Mouse (Mus musculus) kidney, postnatal 25 days (tissue): ENCODE measurements around the gene Srgap3.

ENCODE experiments used
- DNase-seq, 2 experiments: peaks; one replicate each; pipeline ENCODE4 v3.0.0; 2021; ENCODE audit warnings: mixed read lengths in 2 of 2

Srgap3 gene

GRCm38 (mm10) chr6:112809658-112810520 lies 137.2 kb downstream of the Srgap3 start:
- no peak for DNase-seq

GRCm38 (mm10) chr6:112808738-112809137 lies 138.3 kb downstream of the Srgap3 start:
- no peak for DNase-seq

DNA sequence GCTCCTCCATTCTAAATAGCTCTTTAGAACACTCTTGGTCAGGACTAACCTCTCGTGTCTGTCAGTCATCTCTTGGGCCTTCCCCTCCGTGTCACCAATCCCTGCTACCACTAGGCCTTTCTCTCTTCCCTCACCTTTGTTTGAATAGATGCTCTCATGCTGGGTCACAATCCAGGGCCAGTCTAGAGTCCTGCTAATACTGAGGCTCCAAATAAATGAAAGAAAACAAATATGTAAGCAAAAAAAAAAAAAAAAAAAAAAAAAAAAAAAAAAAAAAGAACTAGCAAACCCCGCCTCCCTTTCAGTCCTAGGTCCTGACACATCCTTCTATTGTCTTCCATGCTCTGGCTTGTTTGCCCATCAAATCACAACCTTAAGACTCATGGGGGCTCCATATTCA lies 145.1 kb downstream of the Srgap3 start:
- DNase-seq: no peak

GRCm38 (mm10) chr6:112798378-112798777 lies 148.7 kb downstream of the Srgap3 start:
- DNase-seq: no peak

DNA sequence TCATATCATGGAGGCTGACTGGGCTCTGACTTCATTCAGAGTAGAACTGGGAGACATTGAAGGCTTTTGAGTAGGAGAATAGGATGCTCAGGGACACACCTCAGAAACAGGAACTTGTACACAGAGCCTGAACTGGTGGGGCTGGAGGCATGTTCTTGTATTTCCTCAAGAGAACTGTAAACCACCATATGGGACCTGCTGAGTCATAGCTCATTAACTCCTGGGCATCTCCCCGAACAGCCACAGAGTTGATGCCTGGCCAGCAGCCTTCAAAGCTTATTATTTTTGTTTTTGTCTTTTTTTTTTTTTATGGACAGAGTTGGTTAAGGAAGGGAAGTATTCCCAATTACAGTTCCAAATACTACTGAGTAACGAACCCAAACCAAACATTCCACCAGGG lies 150.5 kb downstream of the Srgap3 start:
- DNase-seq: no peak

GRCm38 (mm10) chr6:112793887-112794286 lies 153.2 kb downstream of the Srgap3 start:
- no peak for DNase-seq

DNA sequence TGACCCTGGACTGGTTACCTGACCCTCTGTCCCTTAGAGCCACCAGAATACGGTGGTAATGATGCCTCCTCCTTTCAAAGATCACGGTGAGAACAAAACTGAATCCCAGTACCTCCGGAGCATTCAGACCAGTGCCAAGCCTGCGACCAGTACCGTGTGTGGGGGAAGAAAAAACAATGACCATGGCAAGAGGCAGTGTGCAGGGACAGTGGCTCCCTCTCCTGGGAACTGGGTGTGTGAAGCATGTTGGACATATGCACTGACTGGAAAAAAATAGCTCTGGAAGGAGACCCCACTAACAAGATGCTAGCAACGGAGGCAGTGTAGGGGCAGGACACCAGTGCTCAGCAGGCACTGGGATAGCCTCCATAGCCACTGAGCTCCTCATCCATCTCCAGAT lies 157.2 kb downstream of the Srgap3 start:
- no peak for DNase-seq

GRCm38 (mm10) chr6:112788617-112789016 lies 158.4 kb downstream of the Srgap3 start:
- DNase-seq: no peak

- no peak for DNase-seq
Measured at GRCm38 (mm10) chr6:112788174-112788573, 158.9 kb downstream of the Srgap3 start.

DNA sequence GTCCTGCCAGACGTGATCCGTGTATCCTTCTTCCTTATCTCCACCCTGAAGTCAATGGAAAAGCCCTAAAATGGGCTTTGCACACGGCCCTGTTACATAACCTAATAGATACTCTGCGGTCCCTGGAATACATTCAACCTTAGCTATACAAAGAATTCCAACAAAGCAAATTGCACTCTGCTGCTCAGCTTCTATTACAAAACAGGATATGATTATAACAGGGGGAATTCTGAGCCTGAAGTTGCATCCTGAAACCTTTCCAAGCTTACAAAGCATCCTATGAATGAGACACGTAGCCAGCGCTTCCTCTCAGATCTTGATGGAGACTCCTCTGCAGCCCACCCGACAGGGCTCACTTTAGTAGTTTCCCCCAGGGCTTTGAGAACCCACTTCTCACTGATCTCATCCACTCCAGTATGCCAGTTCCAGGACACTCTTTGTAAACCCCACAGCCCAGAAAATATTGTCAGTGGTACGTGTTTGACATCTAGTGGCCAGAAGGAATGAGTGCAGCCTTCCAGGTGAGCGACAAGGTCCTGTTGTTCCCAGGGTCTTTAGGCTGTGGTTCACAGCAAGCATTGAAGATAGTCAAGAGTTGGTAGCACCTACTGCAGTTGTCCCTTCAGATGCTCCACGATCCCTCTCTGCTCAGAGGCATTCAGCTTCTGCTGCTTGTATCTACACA lies 165.5 kb downstream of the Srgap3 start:
- DNase-seq: no peak

DNA sequence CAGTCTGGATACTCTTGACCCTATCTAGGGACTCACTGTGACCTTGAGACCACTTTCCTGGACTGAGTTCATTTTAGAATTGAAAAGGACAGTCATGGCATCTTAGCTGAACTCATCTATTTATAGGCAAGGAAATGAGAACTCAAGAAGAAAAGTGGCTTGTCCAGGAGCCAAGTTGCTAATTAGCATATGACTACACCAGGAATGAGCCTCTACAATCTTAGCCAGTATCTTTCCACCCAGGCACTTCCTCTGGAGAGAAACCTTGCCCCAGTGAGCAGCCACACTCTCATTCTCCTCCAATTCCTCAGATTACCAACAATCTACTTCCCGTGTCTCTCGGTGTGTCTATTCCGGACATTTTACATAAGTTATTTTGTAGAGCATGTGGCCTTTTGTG lies 168.9 kb downstream of the Srgap3 start:
- DNase-seq: peak in 1 of 2 experiments; percentile 27

GRCm38 (mm10) chr6:112776718-112777117 lies 170.3 kb downstream of the Srgap3 start:
- no peak for DNase-seq

GRCm38 (mm10) chr6:112773754-112774153 lies 173.3 kb downstream of the Srgap3 start:
- no peak for DNase-seq

DNA sequence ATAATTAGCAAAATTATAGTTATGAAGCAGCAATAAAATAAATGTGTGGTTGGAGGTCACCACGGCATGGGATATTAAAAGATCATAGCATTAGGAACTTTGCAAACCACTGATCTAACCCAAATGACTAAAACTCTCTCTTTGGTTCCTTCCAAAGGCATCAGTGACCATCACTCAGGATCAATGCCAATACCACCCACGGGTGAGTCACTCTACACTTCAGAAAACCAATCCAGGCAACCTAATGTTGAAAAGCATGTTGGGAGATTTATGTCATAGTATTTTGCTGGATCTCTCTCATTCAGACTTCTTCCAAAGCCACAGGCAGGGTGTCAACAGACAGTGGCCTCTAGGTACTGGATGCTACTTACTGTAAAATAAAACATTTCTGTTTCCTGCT lies 176.1 kb downstream of the Srgap3 start:
- DNase-seq: no peak

DNA sequence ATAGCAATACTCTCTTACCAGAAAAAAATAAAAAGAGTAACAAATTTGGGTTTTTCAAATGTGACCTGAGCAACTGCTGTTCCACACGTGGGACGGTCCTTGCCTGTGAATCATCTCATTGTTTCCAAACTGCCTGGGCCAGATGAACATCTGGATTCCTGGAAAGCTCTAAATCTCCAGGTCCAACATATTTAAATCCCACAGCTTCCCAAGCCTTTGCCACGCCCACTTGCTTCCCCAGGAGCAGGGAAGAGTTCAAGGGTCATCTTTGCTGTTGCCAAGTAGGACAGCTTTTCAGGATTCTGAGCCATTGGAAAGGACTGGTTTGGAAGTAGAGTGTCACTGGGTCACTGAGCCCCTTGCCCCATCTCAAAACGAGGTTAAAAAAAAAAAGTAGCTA lies 188.5 kb downstream of the Srgap3 start:
- DNase-seq: peak; percentile 55 to 63

GRCm38 (mm10) chr6:112756866-112757265 lies 190.2 kb downstream of the Srgap3 start:
- DNase-seq: no peak

- DNase-seq: no peak
Measured at GRCm38 (mm10) chr6:112754994-112755393, 192.1 kb downstream of the Srgap3 start.

- DNase-seq: no peak
Measured at GRCm38 (mm10) chr6:112752517-112752916, 194.5 kb downstream of the Srgap3 start.

DNA sequence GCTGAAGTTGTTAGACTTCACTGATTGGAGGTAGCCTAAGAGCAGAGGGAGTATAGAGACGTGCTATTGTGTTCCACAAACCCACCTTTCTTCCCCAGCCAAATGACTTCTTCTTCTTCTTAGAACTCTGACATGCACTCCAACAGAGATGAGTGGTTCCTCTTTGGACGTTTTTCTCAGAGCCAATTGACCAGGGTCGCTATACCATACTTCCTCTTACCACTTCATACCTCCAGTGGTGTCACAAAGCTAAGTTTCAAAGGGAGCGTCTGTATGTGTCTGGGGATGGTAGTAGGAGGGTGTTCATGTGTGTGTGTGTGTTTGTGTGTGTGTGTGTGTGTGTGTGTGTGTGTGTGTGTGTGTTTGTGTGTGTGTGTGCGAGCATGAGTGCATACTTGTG lies 195.1 kb downstream of the Srgap3 start:
- no peak for DNase-seq

- DNase-seq: no peak
Measured at GRCm38 (mm10) chr6:112742297-112742696, 204.8 kb downstream of the Srgap3 start.

- DNase-seq: no peak
Measured at GRCm38 (mm10) chr6:112741766-112742165, 205.3 kb downstream of the Srgap3 start.

DNA sequence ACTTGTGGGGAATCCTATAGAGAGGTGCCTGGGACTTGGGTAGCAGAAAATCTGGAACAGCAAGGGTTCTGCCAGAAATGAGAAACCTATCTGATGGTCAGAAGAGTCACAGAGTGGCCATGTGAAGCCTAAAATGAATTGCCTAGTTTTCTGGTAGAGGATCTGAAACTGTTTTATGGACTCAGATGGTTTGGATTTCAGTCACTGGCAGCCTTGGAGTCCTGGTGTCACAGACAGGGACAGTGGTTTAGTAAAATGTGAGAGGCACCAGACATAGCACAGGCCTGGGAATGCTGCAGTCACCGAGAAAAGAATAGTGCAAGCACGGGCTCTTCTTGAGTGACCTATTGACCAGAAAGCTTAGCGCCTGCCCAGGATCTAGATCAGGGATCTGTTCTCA lies 207.4 kb downstream of the Srgap3 start:
- DNase-seq: no peak

DNA sequence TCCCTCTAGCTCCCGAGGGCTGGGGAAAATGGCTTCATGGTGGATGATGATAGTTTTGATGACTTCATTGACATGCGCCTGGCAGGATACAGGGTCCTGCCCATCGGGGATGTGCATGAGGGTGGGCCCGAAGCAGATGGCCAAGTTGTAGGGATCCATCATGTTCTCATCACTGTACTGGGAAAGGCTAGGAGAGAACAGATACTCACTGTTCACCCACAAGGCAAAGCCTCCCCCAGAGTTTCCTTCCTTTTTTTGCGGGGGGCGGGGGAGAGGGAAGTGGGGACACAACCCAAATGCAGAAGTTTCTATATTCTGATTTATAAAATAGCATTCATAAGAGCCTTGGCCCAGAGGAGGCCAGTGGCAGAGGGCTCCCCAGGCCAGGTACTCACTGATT lies 208.1 kb downstream of the Srgap3 start:
- no peak for DNase-seq

- no peak for DNase-seq
Measured at GRCm38 (mm10) chr6:112736471-112736870, 210.6 kb downstream of the Srgap3 start.
